Mouse (Mus musculus): ENCODE results near the gene Adamts14. TPM values are rescaled to one million over a fixed set of nuclear protein-coding genes. Genes with fewer than 3 reads are reported as not detected.
A peak's percentile ranks its signal among the peaks of the same experiment; 100 is the strongest.

Adamts14 gene
- polyA plus RNA-seq, 1 experiment from 2014 or later = 1.1 TPM

DNA sequence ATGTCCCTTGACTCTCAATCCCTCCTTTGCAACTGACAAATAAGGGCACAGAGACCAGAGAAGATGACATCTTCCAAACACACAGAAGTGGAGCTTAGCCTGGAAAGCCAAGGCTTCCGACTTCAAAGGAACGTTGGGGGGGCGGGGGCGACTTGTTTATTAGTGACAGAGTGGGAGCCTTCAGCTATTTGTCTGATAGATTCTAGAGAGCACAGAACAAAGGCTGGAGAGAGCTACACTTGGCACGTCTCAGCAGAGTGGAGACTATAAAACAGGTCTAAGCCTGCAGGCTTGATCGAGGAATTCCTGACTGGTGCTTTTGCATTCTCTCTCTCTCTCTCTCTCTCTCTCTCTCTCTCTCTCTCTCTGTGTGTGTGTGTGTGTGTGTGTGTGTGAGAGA, 122.6 kb downstream of the Adamts14 start:
- DNase-seq (ENCODE audit: low spot score) = no peak
- no peak overlapping the region for H3K4me3 ChIP-seq (ENCODE audit: low read depth, low read length)
- no peak for ATAC-seq (ENCODE audit: low FRiP score, low TSS enrichment)
- H3K36me3 ChIP-seq (ENCODE audit: control insufficient read depth, insufficient read depth, low read length) = no peaks in the 10 kb centered on the region
- WGBS = 31% methylated on average over 6 of the region's 6 CpGs
- no peak overlapping the region for H3K9ac ChIP-seq (ENCODE audit: low read length)
- TF ChIP-seq EP300 (optimal IDR thresholded peaks at IDR 0.05) = no peak
- TF ChIP-seq CTCF (IDR thresholded peaks at IDR 0.05; ENCODE audit: low read depth) = no peak
- no peaks in the 10 kb centered on the region for H3K4me1 ChIP-seq (replicated peaks; ENCODE audit: control insufficient read depth, insufficient read depth)
- no peaks in the 10 kb centered on the region for H3K27me3 ChIP-seq (ENCODE audit: control insufficient read depth, insufficient read depth, low read length)
- H3K9me3 ChIP-seq (ENCODE audit: control insufficient read depth, low read length) = no peaks in the 10 kb centered on the region
- H3K27ac ChIP-seq (replicated peaks) = no peak overlapping the region
- H3K4me2 ChIP-seq (replicated peaks; ENCODE audit: low read depth) = no peak overlapping the region

DNA sequence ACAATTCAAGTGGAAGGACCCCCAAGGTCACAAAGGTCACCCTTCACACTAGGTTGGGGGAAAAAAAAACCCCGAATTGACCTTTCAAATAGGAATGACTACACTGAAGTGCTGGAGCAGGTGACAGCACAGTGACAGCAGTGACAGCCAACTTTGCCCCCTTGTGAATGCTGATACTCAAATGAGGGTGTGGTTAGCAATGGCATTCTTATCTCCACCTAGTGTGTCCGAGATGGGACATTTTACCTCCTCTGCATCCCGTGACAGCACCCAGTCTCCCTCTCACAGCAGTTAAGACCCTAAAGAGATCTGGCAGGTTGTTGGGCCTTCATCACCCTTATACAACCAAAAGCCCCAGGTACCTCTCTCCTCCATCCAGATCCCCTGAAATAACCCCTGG, 123.8 kb downstream of the Adamts14 start:
- Histone ChIP-seq H3K36me3 (ENCODE audit: control insufficient read depth, insufficient read depth, low read length) (no peaks in the 10 kb centered on the region), H3K27ac (replicated peaks) (no peak overlapping the region), H3K27me3 (ENCODE audit: control insufficient read depth, insufficient read depth, low read length) (no peaks in the 10 kb centered on the region), H3K9ac (ENCODE audit: low read length) (no peak overlapping the region), H3K4me1 (replicated peaks; ENCODE audit: control insufficient read depth, insufficient read depth) (no peaks in the 10 kb centered on the region), H3K4me3 (ENCODE audit: low read depth, low read length) (no peak overlapping the region), H3K4me2 (replicated peaks; ENCODE audit: low read depth) (no peak overlapping the region), H3K9me3 (ENCODE audit: control insufficient read depth, low read length) (no peaks in the 10 kb centered on the region)
- WGBS = 72% methylated on average over 3 of the region's 3 CpGs
- ATAC-seq (ENCODE audit: low FRiP score, low TSS enrichment) (no peak), DNase-seq (ENCODE audit: low spot score) (no peak)
- TF ChIP-seq CTCF (IDR thresholded peaks at IDR 0.05; ENCODE audit: low read depth) (no peak), EP300 (optimal IDR thresholded peaks at IDR 0.05) (no peak)

DNA sequence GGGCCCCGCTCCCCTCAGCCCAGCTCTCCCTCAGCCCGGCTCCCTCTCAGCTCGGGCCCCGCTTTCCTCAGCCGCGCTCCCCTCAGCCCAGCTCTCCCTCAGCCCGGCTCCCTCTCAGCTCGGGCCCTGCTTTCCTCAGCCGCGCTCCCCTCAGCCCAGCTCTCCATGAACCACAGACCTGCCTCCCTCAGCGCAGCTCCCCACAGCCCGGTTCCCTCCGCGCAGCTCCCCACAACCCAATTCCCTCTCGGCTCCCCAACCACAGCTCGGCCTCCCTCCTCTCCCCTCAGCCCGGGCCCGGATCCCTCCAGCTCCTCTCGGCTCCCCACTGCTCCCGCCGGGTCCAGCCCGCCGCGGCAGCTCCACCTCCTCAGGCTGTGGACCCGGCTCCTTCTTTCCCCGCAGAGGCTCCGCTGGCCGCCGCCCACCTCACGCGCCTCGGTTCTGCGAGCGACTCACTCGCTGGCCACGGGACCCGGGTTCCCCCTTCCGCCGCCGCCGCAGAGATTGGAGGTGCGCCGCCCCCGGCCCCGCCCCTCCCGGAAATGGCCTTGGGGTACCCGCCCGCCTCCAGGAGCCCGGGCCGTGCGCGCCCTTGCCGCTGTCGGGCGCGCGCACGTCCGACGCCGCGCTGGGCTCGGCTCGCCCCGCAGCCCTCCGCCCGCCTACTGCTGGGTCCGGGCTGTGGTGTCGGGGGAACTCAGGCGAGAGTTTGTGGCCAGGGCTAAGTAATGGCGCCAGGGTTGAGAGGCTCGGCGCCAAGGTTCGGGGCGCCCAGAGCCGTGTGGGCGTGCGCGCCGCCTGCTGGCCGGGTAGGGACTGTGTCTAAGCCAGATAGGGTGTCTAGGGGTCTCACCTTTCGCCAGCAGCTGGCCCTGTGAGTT, 125.8 kb downstream of the Adamts14 start, which contains the start of gene Sgpl1:
Gene Sgpl1, minus strand, starts transcription at position 547 of the 884 bp plus-strand sequence.
- Histone ChIP-seq H3K4me1 (replicated peaks; ENCODE audit: control insufficient read depth, insufficient read depth) (no peaks in the 10 kb centered on the region), H3K9me3 (ENCODE audit: control insufficient read depth, low read length) (no peaks in the 10 kb centered on the region), H3K36me3 (ENCODE audit: control insufficient read depth, insufficient read depth, low read length) (no peaks in the 10 kb centered on the region), H3K4me3 (ENCODE audit: low read depth, low read length) (peak within 1 kb of the TSS; percentile 70), H3K9ac (ENCODE audit: low read length) (peak within 1 kb of the TSS; percentile 82), H3K27ac (replicated peaks) (peak within 1 kb of the TSS; percentile 94), H3K27me3 (ENCODE audit: control insufficient read depth, insufficient read depth, low read length) (no peaks in the 10 kb centered on the region), H3K4me2 (replicated peaks; ENCODE audit: low read depth) (peak within 1 kb of the TSS; percentile 98)
- peak; percentile 97 for DNase-seq (ENCODE audit: low spot score)
- peak; percentile 84 for TF ChIP-seq CTCF (IDR thresholded peaks at IDR 0.05; ENCODE audit: low read depth)
- TF ChIP-seq EP300 (optimal IDR thresholded peaks at IDR 0.05) = no peak
- peak; percentile 94 for ATAC-seq (ENCODE audit: low FRiP score, low TSS enrichment)
- under 1% methylated on average over 82 of the region's 82 CpGs for WGBS

Other genes starting within 250 kb of the Adamts14 start
- gene Pcbd1, start 184.1 kb downstream of the Adamts14 start, polyA plus RNA-seq (2015; fragmentation: Nextera tagmentation; extraction: Ambion mirVana) = 95.2 and 96.2 TPM in 2 replicates
- 25.0 and 26.6 TPM in 2 replicates for gene Sgpl1, start 125.7 kb downstream of the Adamts14 start, polyA plus RNA-seq (2015; fragmentation: Nextera tagmentation; extraction: Ambion mirVana)
- gene Tbata, start 101.5 kb downstream of the Adamts14 start, polyA plus RNA-seq (2015; fragmentation: Nextera tagmentation; extraction: Ambion mirVana) = 0.29 and 0.30 TPM in 2 replicates
- gene Prf1, start 24.4 kb upstream of the Adamts14 start, polyA plus RNA-seq (2015; fragmentation: Nextera tagmentation; extraction: Ambion mirVana) = 0.05 TPM in 1 of 2 replicates, not detected in the other
- gene Pald1, start 110.1 kb upstream of the Adamts14 start, polyA plus RNA-seq (2015; fragmentation: Nextera tagmentation; extraction: Ambion mirVana) = 5.6 and 5.7 TPM in 2 replicates
- gene Nodal, start 144.5 kb upstream of the Adamts14 start, polyA plus RNA-seq (2015; fragmentation: Nextera tagmentation; extraction: Ambion mirVana) = 0.05 TPM in 1 of 2 replicates, not detected in the other
- gene Eif4ebp2, start 179.2 kb upstream of the Adamts14 start, polyA plus RNA-seq (2015; fragmentation: Nextera tagmentation; extraction: Ambion mirVana) = 41.5 and 47.7 TPM in 2 replicates
- 6.7 and 7.3 TPM in 2 replicates for gene Lrrc20, start 202.4 kb upstream of the Adamts14 start, polyA plus RNA-seq (2015; fragmentation: Nextera tagmentation; extraction: Ambion mirVana)

Measured in stomach, postnatal 0 days (tissue).